Mouse (Mus musculus): ENCODE data around the gene Sugp2. TPM values are rescaled to one million over a fixed set of nuclear protein-coding genes. Genes with fewer than 3 reads are reported as not detected.
"Not testable (repeated sequence)": the region's sequence is repeated elsewhere in the genome, so short reads cannot be mapped to it uniquely, and the experiment has no call there.

Gene Sugp2
- polyA plus RNA-seq, 1 experiment from 2014 or later: 26.2 TPM

DNA sequence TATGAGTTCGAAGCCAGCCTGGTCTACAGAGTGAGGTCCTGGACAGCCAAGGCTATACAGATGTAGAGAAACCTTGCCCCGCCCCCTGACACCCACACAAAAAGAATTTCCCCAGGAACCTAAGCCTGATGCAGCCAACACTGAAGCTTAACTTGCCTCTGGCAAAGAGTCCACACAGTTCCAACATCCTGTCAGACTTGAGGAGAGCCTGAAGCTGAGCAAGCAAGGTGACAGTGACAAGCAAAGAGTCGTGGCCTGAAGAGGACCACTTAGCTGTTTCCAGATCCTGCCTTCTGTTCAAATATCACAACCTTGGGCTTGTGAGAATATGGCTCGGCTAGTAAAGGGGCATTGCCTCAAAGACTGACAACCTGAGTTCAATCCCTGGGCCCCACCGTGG is 18.9 kb upstream of the Sugp2 start:
- no peak overlapping the region for H3K4me2 ChIP-seq
- ATAC-seq (replicated peaks; ENCODE audit: insufficient number of reproducible peaks, low FRiP score, low TSS enrichment): no peak
- H3K36me3 ChIP-seq (ENCODE audit: control insufficient read depth, insufficient read depth, low read length): no peaks in the 10 kb centered on the region
- H3K4me1 ChIP-seq (ENCODE audit: control insufficient read depth, insufficient read depth, low read length): 0 out of 2 replicates have a peak, but pooled peaks cover 9% of the 10 kb centered on the region
- H3K27ac ChIP-seq (ENCODE audit: low read depth, low read length): no peak overlapping the region
- 63% methylated on average over 5 of the region's 5 CpGs for WGBS (ENCODE audit: insufficient replicate concordance)
- H3K27me3 ChIP-seq (ENCODE audit: control insufficient read depth, insufficient read depth, low read length): no peaks in the 10 kb centered on the region; the same call in none of the 2 replicates
- H3K4me3 ChIP-seq (ENCODE audit: low read depth, low read length): no peak overlapping the region
- no peak overlapping the region for H3K9ac ChIP-seq (ENCODE audit: low read depth, low read length)
- H3K9me3 ChIP-seq (replicated peaks; ENCODE audit: control insufficient read depth, low read length): no peaks in the 10 kb centered on the region

DNA sequence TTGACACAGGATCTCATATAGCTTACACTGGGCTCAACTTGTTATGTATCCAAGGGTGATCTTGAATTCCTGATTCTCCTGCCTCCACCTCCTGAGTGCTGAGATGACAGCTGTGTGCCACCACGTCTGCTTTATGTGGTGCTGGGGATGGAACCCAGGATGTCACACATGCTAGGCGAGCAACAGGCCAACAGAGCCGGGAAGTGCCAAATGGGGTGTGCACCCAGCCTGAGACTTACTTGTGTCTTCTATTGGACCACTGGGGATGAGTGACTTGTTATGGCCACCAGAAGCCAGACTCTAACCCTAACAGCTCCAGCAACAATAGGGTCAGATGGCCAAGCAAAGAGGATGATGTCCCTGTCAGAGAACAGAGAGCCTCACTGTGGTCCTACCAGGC is 17.9 kb upstream of the Sugp2 start:
- H3K9me3 ChIP-seq (replicated peaks; ENCODE audit: control insufficient read depth, low read length); H3K9ac ChIP-seq (ENCODE audit: low read depth, low read length); H3K4me1 ChIP-seq (ENCODE audit: control insufficient read depth, insufficient read depth, low read length); H3K4me3 ChIP-seq (ENCODE audit: low read depth, low read length); H3K36me3 ChIP-seq (ENCODE audit: control insufficient read depth, insufficient read depth, low read length); H3K27me3 ChIP-seq (ENCODE audit: control insufficient read depth, insufficient read depth, low read length); H3K27ac ChIP-seq (ENCODE audit: low read depth, low read length); ATAC-seq (replicated peaks; ENCODE audit: insufficient number of reproducible peaks, low FRiP score, low TSS enrichment); H3K4me2 ChIP-seq: not testable (repeated sequence)
- 55% methylated on average over 3 of the region's 3 CpGs for WGBS (ENCODE audit: insufficient replicate concordance)

DNA sequence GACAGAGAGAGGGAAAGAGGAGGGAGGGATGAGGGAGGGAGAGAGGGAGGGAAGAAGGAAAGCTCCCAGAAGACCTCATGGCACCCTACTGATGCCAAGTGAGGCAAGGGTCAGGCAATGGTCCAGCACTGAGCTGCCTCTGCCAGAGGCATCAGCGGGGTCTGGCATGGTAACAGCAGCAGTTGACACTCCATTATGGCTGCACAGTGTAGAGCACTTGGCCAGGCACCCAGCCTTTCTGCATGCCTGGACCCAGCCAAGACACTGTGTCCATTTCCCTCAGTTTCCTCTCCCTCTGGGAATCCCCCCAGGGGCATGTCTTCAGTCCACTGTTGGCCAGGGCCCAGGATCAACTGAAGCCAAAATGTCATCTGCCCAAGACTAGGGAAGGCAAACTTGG is 17.5 kb upstream of the Sugp2 start:
- Histone ChIP-seq H3K9me3 (replicated peaks; ENCODE audit: control insufficient read depth, low read length) (no peaks in the 10 kb centered on the region), H3K36me3 (ENCODE audit: control insufficient read depth, insufficient read depth, low read length) (no peaks in the 10 kb centered on the region), H3K4me3 (ENCODE audit: low read depth, low read length) (no peak overlapping the region), H3K9ac (ENCODE audit: low read depth, low read length) (no peak overlapping the region), H3K27me3 (ENCODE audit: control insufficient read depth, insufficient read depth, low read length) (no peaks in the 10 kb centered on the region; the same call in none of the 2 replicates), H3K4me2 (no peak overlapping the region), H3K4me1 (ENCODE audit: control insufficient read depth, insufficient read depth, low read length) (0 out of 2 replicates have a peak, but pooled peaks cover 2% of the 10 kb centered on the region), H3K27ac (ENCODE audit: low read depth, low read length) (no peak overlapping the region)
- ATAC-seq (replicated peaks; ENCODE audit: insufficient number of reproducible peaks, low FRiP score, low TSS enrichment): no peak
- WGBS (ENCODE audit: insufficient replicate concordance): 69% methylated on average over 1 of the region's 1 CpGs

DNA sequence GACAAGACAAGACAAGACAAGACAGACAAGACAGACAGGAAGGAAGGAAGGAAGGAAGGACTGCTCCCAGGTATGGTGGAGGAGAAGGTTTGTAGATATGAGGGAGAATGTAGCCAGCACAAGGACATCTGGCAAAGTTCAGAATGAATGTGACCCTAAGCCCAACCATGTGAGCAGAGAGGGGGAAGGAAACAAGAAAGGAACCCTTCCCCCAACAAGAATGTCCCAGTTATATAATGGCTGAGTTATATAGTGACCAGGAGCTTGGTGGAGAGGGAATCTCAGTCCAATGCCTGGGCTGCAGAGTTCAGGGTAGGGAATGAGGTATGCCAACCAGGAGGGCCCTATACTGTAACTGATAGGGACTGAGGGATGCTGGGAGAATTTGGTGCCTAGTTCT is 16.6 kb upstream of the Sugp2 start:
- H3K27ac ChIP-seq (ENCODE audit: low read depth, low read length): no peak overlapping the region
- no peak for ATAC-seq (replicated peaks; ENCODE audit: insufficient number of reproducible peaks, low FRiP score, low TSS enrichment)
- H3K4me2 ChIP-seq: no peak overlapping the region
- H3K27me3 ChIP-seq (ENCODE audit: control insufficient read depth, insufficient read depth, low read length): no peaks in the 10 kb centered on the region; the same call in none of the 2 replicates
- H3K4me3 ChIP-seq (ENCODE audit: low read depth, low read length): no peak overlapping the region
- H3K4me1 ChIP-seq (ENCODE audit: control insufficient read depth, insufficient read depth, low read length): 0 out of 2 replicates have a peak, but pooled peaks cover 2% of the 10 kb centered on the region
- no peaks in the 10 kb centered on the region for H3K9me3 ChIP-seq (replicated peaks; ENCODE audit: control insufficient read depth, low read length)
- peaks cover 5% of the 10 kb centered on the region for H3K36me3 ChIP-seq (ENCODE audit: control insufficient read depth, insufficient read depth, low read length)
- H3K9ac ChIP-seq (ENCODE audit: low read depth, low read length): no peak overlapping the region

DNA sequence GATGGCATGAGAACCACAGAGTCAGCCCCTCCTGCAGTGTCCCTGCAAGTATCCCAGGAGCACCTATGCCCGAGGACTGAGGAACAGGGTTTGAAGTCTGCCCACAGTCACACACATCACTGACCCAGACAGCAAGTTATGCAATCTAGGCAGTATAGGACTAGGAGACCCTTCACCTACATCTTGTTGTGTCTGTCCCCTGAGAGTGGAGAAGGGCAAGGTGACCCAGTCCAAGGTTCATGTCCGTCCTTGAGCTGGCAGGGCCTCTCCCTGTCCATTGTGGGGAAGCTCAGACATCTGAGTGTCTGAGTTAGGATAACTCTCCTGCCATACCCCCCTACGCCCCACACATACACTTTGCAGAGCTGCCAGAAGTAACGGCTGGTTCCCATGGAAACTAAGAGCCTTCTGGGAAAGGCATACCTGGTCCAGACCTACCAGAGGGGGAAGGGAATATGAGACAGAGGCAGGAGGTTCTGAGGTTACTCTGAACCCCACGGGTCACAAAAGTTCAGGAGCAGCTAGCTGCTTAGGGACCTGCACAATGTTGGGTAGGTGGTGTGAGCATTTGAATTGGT is 14.8 kb upstream of the Sugp2 start:
- Histone ChIP-seq H3K27ac (ENCODE audit: low read depth, low read length) (no peak overlapping the region), H3K4me1 (ENCODE audit: control insufficient read depth, insufficient read depth, low read length) (no peaks in the 10 kb centered on the region), H3K4me2 (no peak overlapping the region), H3K9me3 (replicated peaks; ENCODE audit: control insufficient read depth, low read length) (no peaks in the 10 kb centered on the region), H3K4me3 (ENCODE audit: low read depth, low read length) (no peak overlapping the region), H3K36me3 (ENCODE audit: control insufficient read depth, insufficient read depth, low read length) (peaks cover 9% of the 10 kb centered on the region), H3K27me3 (ENCODE audit: control insufficient read depth, insufficient read depth, low read length) (no peaks in the 10 kb centered on the region; the same call in none of the 2 replicates), H3K9ac (ENCODE audit: low read depth, low read length) (no peak overlapping the region)
- whole genome bisulfite sequencing (ENCODE audit: insufficient replicate concordance): 53% methylated on average over 5 of the region's 5 CpGs
- no peak for ATAC-seq (replicated peaks; ENCODE audit: insufficient number of reproducible peaks, low FRiP score, low TSS enrichment)

DNA sequence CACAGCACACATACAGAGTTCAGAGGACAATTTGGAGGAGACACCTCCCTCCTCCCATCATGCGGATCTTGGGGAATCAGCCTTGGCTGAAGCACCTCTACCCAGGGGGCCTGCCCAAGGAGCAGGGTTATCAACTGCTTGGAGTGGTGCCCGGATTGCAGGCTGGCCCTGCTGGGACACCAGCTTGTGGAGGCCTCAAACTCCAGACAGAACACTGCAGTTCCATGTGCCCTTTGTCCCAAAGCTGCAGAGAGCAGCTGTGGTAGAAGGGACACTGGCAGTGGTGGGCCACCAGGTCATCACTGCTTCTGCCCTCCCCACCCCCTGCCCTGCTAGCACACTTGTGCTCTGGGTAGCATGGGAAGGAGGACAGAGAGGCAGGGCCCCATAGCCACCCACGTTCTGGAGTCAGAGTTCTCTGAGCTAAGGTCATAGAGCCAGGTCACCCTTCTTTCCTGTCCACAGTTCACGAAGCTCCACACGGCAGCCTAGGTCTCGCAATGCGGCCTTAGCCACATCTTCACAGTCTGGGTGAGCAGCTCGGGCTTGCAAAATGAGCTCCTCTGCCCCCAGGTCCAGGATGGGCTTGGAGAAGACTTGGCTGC is 13.7 kb upstream of the Sugp2 start:
- H3K27me3 ChIP-seq (ENCODE audit: control insufficient read depth, insufficient read depth, low read length): no peaks in the 10 kb centered on the region; the same call in none of the 2 replicates
- H3K4me2 ChIP-seq: no peak overlapping the region
- H3K27ac ChIP-seq (ENCODE audit: low read depth, low read length): no peak overlapping the region
- 69% methylated on average over 8 of the region's 8 CpGs for WGBS (ENCODE audit: insufficient replicate concordance)
- H3K4me3 ChIP-seq (ENCODE audit: low read depth, low read length): no peak overlapping the region
- ATAC-seq (replicated peaks; ENCODE audit: insufficient number of reproducible peaks, low FRiP score, low TSS enrichment): no peak; the same call in 1 of the 2 replicates
- H3K9ac ChIP-seq (ENCODE audit: low read depth, low read length): no peak overlapping the region
- no peaks in the 10 kb centered on the region for H3K9me3 ChIP-seq (replicated peaks; ENCODE audit: control insufficient read depth, low read length)
- H3K4me1 ChIP-seq (ENCODE audit: control insufficient read depth, insufficient read depth, low read length): no peaks in the 10 kb centered on the region
- H3K36me3 ChIP-seq (ENCODE audit: control insufficient read depth, insufficient read depth, low read length): peaks cover 11% of the 10 kb centered on the region

DNA sequence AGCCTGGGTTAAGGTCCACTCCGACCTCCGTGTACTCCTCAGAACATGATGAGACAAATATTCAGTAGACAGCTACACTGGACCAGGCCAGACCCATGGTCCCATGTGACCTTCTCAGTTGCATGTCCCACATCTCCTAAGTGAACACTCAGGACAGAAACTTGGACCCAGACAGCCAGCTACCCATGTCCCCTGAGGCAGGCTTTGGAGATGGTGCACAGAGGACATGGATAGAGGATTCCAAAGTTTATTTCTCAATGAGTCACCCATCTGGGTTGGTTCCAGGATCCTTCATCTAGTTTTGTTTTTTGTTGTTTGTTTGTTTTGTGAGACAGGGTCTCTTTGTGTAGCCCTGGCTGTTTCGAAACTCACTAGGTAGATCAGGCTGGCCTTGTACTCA is 13.1 kb upstream of the Sugp2 start:
- Histone ChIP-seq H3K4me2 (no peak overlapping the region), H3K9ac (ENCODE audit: low read depth, low read length) (no peak overlapping the region), H3K36me3 (ENCODE audit: control insufficient read depth, insufficient read depth, low read length) (peaks cover 11% of the 10 kb centered on the region), H3K4me1 (ENCODE audit: control insufficient read depth, insufficient read depth, low read length) (no peaks in the 10 kb centered on the region), H3K9me3 (replicated peaks; ENCODE audit: control insufficient read depth, low read length) (no peaks in the 10 kb centered on the region), H3K27me3 (ENCODE audit: control insufficient read depth, insufficient read depth, low read length) (no peaks in the 10 kb centered on the region; the same call in none of the 2 replicates), H3K4me3 (ENCODE audit: low read depth, low read length) (no peak overlapping the region), H3K27ac (ENCODE audit: low read depth, low read length) (no peak overlapping the region)
- ATAC-seq (replicated peaks; ENCODE audit: insufficient number of reproducible peaks, low FRiP score, low TSS enrichment): no peak
- WGBS (ENCODE audit: insufficient replicate concordance): 86% methylated on average over 3 of the region's 3 CpGs

DNA sequence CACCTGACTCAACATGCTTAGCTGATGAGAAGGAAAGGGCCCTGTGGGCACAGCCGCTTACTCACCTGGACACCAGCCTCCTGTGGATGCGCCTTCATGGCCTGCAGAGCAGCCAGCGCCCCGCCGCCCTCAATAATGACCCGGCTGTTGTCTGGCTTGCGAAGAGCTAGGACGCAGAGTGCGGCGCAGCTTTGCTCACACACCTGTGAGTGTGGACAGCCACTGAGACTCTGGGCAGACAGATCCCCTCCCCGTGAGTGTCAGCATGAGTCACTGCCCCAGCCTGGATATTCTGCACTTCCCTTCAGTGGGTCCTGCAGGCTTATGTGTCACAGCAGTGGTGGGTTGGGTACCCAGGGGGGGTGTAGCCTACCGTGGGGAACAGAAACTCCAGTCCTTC is 12.0 kb upstream of the Sugp2 start:
- no peaks in the 10 kb centered on the region for H3K9me3 ChIP-seq (replicated peaks; ENCODE audit: control insufficient read depth, low read length)
- no peaks in the 10 kb centered on the region; the same call in 1 of the 2 replicates for H3K27me3 ChIP-seq (ENCODE audit: control insufficient read depth, insufficient read depth, low read length)
- ATAC-seq (replicated peaks; ENCODE audit: insufficient number of reproducible peaks, low FRiP score, low TSS enrichment): no peak
- no peak overlapping the region for H3K4me2 ChIP-seq
- H3K9ac ChIP-seq (ENCODE audit: low read depth, low read length): no peak overlapping the region
- WGBS (ENCODE audit: insufficient replicate concordance): 85% methylated on average over 12 of the region's 12 CpGs
- H3K4me1 ChIP-seq (ENCODE audit: control insufficient read depth, insufficient read depth, low read length): no peaks in the 10 kb centered on the region
- no peak overlapping the region for H3K4me3 ChIP-seq (ENCODE audit: low read depth, low read length)
- H3K36me3 ChIP-seq (ENCODE audit: control insufficient read depth, insufficient read depth, low read length): peaks cover 11% of the 10 kb centered on the region
- no peak overlapping the region for H3K27ac ChIP-seq (ENCODE audit: low read depth, low read length)

DNA sequence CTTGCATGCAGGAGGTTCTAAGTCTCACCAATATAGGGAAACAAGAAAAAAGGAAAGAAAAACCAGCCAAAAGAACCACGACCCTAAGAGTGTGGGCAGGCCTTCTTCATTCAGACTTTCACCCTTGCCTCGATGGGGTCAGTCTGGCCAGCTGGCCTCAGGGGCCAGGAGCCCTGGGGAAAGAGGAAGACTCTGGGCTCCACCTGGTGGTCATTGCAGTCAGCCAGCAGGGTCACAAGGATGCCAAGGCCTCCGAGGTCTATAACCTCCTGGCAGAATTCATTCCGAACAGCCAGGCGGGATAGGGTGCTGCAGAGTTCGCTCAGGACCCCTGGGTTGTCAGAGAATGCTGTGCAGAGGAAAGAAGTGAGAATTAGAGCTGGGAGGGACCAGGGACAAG is 10.7 kb upstream of the Sugp2 start:
- Histone ChIP-seq H3K4me1 (ENCODE audit: control insufficient read depth, insufficient read depth, low read length) (no peaks in the 10 kb centered on the region), H3K4me2 (no peak overlapping the region), H3K36me3 (ENCODE audit: control insufficient read depth, insufficient read depth, low read length) (peaks cover 11% of the 10 kb centered on the region), H3K9me3 (replicated peaks; ENCODE audit: control insufficient read depth, low read length) (no peaks in the 10 kb centered on the region), H3K27me3 (ENCODE audit: control insufficient read depth, insufficient read depth, low read length) (no peaks in the 10 kb centered on the region; the same call in 1 of the 2 replicates), H3K9ac (ENCODE audit: low read depth, low read length) (no peak overlapping the region), H3K27ac (ENCODE audit: low read depth, low read length) (no peak overlapping the region), H3K4me3 (ENCODE audit: low read depth, low read length) (no peak overlapping the region)
- WGBS (ENCODE audit: insufficient replicate concordance): 45% methylated on average over 6 of the region's 6 CpGs
- no peak for ATAC-seq (replicated peaks; ENCODE audit: insufficient number of reproducible peaks, low FRiP score, low TSS enrichment)
